Mouse (Mus musculus) embryonic facial prominence, embryonic 12.5 days (tissue): ENCODE data around the gene Hist2h2be. TPM values are rescaled to one million over a fixed set of nuclear protein-coding genes. Genes with fewer than 3 reads are reported as not detected.
A peak's percentile ranks its signal among the peaks of the same experiment; 100 is the strongest.
"Not testable (repeated sequence)": the region's sequence is repeated elsewhere in the genome, so short reads cannot be mapped to it uniquely, and the experiment has no call there.

ENCODE experiments used
- ATAC-seq: fragments of 200-750 bp; cut with Nextera tagmentation; 2 replicates; pipeline ENCODE4 v1.8.0; 2017; ENCODE audit not compliant: insufficient number of reproducible peaks, insufficient read depth, low FRiP score, low TSS enrichment
- H3K27ac ChIP-seq: fragments of 300-500 bp; sonication (generic); 2 replicates; pipeline ENCODE4 v1.5.1; 2016; ENCODE audit warnings: mild to moderate bottlenecking
- H3K27me3 ChIP-seq: fragments of 300-500 bp; sonication (generic); 2 replicates; pipeline ENCODE4 v1.6.1; 2016; ENCODE audit warnings: mild to moderate bottlenecking, moderate library complexity
- H3K36me3 ChIP-seq: fragments of 300-500 bp; sonication (generic); 2 replicates; pipeline ENCODE4 v1.6.1; 2016; ENCODE audit warnings: mild to moderate bottlenecking
- H3K4me1 ChIP-seq: fragments of 300-500 bp; sonication (generic); 2 replicates; pipeline ENCODE4 v1.6.1; 2016
- H3K4me2 ChIP-seq: fragments of 300-500 bp; sonication (generic); replicated peaks from 2 replicates; pipeline ENCODE4 v1.6.1; 2016; ENCODE audit warnings: mild to moderate bottlenecking, moderate library complexity
- H3K4me3 ChIP-seq: fragments of 300-500 bp; sonication (generic); 2 replicates; pipeline ENCODE4 v1.5.1; 2016; ENCODE audit warnings: mild to moderate bottlenecking
- H3K9ac ChIP-seq: fragments of 300-500 bp; sonication (generic); 2 replicates; pipeline ENCODE4 v1.6.1; 2016; ENCODE audit warnings: mild to moderate bottlenecking, moderate library complexity
- H3K9me3 ChIP-seq: fragments of 300-500 bp; sonication (generic); 2 replicates; pipeline ENCODE4 v1.6.1; 2016; ENCODE audit warnings: mild to moderate bottlenecking, moderate library complexity
- WGBS: fragments of 180-500 bp; shearing (Covaris S2); methylation state at CpG from one replicate; pipeline ENCODE4 v1.1.7; 2016; 5-methylcytosine and 5-hydroxymethylcytosine counted together
- polyA plus RNA-seq: library from polyadenylated mRNA; unstranded; fragments of >200 nt; fragmentation: Nextera tagmentation; extraction: Ambion mirVana; gene quantifications from 2 replicates; pipeline ENCODE4 v1.2.1, GENCODE M21; 2016

The Hist2h2be gene
- polyA plus RNA-seq, 1 experiment from 2014 or later = 11.7 TPM

DNA sequence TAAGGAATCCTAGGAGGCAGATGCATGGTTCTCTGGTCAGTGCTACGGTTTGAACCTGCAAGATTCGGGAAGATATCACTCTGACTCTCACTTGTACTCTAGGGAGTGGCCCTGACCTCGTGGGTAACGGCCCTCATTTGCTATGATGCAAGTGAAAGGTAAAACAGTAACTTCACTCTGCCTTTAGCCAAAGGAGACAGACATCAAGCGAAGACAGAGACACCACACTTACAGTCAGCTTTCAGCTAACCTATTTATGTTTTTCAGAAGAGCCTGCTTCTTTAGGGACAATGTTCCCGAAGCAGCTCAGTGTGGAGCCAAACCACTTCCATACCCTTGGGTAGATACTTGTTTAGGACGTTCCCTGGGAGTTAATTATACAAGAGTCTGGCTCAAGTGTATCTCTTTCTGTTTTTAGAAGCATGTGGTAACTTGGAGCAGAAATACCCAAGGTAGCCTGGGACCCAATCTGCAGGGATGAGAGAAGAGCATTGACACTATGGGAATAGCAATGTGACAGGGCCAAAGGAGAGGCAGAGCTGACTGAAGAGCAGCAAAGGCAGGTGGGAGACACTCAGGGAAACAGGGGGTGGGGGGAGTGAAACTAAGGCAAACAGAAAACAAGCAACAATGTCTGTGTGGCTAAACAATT is 23.1 kb downstream of the Hist2h2be start:
- no peak for ATAC-seq
- Histone ChIP-seq H3K4me2 (peak overlapping the region; percentile 49), H3K4me1 (peaks cover 28% of the 10 kb centered on the region), H3K9ac (peak overlapping the region; percentile 61), H3K9me3 (no peaks in the 10 kb centered on the region), H3K36me3 (no peaks in the 10 kb centered on the region), H3K27ac (peak overlapping the region; percentile 97), H3K4me3 (0 out of 2 replicates have a peak overlapping the region, but pooled peaks have one; percentile 40), H3K27me3 (no peaks in the 10 kb centered on the region)
- WGBS = 80% methylated on average over 7 of the region's 7 CpGs

DNA sequence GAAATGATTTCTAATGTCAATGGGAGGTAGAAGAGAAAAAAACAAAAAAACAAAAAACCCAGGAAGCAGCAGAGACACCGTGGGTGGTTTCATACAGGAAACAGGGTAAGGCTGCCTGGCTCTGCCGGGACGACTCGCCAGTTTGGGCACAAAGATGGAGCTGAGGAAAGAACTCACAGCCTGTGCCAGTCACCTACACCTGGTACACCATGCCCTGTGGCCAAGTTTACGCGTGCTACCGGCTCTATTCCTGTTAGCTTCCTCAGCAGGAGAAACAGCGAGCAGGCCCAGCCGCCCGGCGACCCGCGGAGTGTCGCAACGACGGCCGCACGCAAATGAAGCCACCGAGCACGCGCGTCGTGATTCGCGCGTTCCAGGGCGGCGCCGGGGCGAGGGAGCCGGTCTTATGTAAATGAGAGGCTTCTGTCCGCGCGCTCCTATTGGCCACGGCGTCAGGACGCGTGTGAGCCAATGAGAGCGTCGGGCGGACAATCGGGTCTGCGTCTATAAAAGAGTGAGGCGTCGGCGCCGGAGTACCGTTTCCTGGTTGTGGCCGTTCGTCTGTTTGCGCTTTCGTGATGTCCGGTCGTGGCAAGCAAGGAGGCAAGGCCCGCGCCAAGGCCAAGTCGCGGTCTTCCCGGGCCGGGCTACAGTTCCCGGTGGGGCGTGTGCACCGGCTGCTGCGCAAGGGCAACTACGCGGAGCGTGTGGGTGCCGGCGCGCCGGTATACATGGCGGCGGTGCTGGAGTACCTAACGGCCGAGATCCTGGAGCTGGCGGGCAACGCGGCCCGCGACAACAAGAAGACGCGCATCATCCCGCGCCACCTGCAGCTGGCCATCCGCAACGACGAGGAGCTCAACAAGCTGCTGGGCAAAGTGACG is 24.3 kb downstream of the Hist2h2be start, which contains the start of gene Hist2h2aa1:
Gene Hist2h2aa1 (plus strand): TSS at position 495 of the 884 bp plus-strand sequence.
- Histone ChIP-seq H3K27ac (peak within 1 kb of the TSS; percentile 97), H3K4me2 (peak within 1 kb of the TSS; percentile 49), H3K4me3 (peak within 1 kb of the TSS; percentile 40), H3K9ac (peak within 1 kb of the TSS; percentile 61), H3K4me1 (peaks cover 29% of the 10 kb centered on the region)
- ATAC-seq = peak; percentile 85
- H3K9me3 ChIP-seq, H3K27me3 ChIP-seq, H3K36me3 ChIP-seq: not testable (repeated sequence)
- WGBS = under 1% methylated on average over 38 of the region's 88 CpGs

DNA sequence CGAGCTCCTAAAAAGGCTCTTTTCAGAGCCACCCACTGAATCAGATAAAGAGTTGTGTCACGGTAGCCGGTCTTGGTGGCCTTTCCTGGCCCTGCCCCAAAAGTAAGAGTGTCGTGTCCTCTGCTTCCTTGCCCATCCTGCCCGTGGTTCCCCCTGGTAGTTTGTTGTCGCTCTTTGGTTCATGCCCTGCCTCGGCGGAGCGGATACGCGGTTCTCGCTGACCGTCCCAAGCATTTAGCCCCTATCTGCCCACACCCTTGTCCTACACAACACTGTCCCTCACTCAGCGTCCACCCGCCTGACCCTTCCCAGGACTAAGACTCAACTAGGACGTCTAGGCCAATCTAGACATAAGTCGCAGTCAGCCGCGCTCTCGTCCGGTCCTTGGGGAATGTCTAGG is 25.1 kb downstream of the Hist2h2be start:
- Histone ChIP-seq H3K4me1 (peaks cover 29% of the 10 kb centered on the region), H3K4me3 (peak overlapping the region; percentile 34), H3K27ac (peak overlapping the region; percentile 74; the same call in 1 of the 2 replicates)
- WGBS = under 1% methylated on average over 10 of the region's 21 CpGs
- not testable (repeated sequence) for H3K9me3 ChIP-seq, H3K27me3 ChIP-seq, H3K36me3 ChIP-seq, H3K4me2 ChIP-seq, H3K9ac ChIP-seq
- ATAC-seq = peak; percentile 12

DNA sequence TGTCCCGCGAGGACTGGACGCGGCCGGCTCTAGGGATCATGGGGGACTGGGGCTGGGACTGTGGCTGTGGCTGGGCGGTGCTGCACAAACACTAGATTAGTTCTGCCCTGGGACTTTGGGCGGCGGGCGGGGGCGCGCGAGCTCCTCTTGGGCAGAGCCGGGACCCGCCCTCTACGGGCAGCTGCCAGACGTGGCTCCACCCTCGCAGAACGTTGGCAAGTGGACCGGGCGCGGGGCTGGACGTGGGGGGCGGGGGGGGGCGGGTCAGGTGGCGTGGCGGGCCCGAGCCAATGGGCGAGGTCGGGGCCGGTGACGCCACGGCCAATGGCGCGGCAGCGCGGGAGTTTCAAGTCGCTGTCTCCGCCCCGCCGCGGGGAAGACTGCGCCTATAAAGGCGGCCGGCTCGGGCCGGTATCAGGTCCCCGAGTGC is 25.5 kb downstream of the Hist2h2be start, which contains the start of gene Hist2h3c1:
Gene Hist2h3c1 (plus strand): TSS at position 259 of the 430 bp plus-strand sequence.
- WGBS = no CpG with 5 or more reads among the region's 47 CpGs
- Histone ChIP-seq H3K9ac (peak within 1 kb of the TSS; percentile 52), H3K27ac (peak within 1 kb of the TSS; percentile 74), H3K4me1 (peaks cover 29% of the 10 kb centered on the region), H3K4me2 (peak within 1 kb of the TSS; percentile 50), H3K4me3 (peak within 1 kb of the TSS; percentile 39)
- not testable (repeated sequence) for H3K36me3 ChIP-seq, H3K9me3 ChIP-seq, H3K27me3 ChIP-seq
- peak; percentile 92 for ATAC-seq

DNA sequence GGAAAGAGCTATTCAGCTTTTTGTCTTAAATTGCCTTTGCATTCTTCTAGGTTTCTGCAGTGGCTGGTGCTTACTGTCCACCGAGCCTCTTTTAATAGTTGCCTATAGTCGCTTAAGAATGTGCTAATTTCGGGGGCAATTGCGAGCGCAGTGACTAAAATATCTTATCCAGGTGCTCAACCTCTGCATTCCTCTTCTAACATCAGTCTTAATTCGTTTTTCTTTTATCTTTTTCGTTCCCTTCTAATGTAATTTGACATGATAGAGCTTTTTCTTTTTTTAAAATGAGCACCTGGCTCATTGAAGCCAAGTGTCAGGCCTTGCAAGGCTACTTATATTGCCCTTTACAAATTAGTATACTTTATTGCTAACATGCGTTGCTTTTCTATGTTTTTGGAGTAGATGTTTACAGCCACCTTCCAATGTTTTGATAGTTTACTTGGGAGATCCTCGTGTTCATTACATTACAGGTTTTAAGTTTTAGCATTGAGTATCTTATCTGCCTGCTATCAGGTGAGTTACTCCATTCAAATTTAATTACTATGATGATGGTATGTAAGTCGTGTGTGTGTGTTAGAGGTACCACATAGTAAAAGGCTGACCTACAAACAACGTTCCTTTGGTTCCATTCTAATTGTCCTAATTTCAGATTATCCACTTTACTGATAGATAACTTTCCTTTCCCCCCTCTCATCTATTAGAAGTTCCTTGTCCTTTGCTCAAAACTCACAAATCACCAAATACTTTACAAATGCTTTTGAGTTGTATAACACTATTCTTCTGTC is 26.6 kb downstream of the Hist2h2be start:
- peaks cover 27% of the 10 kb centered on the region for H3K4me1 ChIP-seq
- H3K36me3 ChIP-seq = no peaks in the 10 kb centered on the region
- peak overlapping the region; percentile 50 for H3K4me2 ChIP-seq
- no peak for ATAC-seq
- 2% methylated on average over 11 of the region's 11 CpGs for WGBS
- no peaks in the 10 kb centered on the region for H3K9me3 ChIP-seq
- H3K9ac ChIP-seq = peak overlapping the region; percentile 52
- H3K27me3 ChIP-seq = no peaks in the 10 kb centered on the region
- peak overlapping the region; percentile 39 for H3K4me3 ChIP-seq
- H3K27ac ChIP-seq = peak overlapping the region; percentile 70

DNA sequence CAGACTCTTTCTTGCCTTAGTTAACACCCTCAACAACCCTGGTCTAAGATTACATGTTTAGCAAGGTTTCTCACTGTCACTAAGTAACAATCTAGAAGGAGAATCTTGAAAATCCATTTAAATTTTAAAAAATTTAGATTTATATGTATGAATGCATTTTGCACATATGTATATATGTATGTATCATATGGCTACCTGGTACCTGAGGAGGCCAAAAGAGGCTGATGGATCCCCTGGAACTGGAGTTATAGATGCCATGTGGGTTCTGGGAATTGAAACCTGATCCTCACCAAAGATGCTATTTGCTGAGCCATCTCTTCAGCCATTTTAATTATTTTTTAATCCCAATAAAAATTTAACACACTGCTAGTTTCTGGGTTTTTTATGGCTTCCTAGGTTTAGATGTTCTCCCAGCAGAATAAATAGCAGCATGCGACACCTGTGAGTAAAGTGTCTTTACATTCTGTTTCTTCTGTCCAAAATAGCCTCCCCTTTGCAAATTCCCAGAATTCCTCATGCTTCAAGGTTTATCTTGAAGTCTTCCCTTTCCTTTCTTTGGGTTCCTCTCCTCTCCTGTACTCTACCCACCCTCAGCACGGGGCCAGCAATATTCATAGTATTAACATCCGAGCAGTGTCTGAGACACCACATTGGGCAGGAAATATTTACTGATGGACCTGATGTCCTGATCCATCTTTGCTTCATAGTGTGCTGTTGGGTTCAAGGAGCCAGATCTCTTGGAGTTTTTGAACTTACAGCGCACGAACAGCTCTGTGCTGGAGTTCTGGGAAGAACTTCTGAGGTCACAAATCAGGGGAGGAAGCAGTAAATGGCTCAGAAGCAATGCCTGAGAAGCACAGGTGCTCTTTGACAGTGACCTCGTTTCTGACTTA is 27.5 kb downstream of the Hist2h2be start:
- H3K4me3 ChIP-seq = peak overlapping the region; percentile 39
- H3K9me3 ChIP-seq = no peaks in the 10 kb centered on the region
- peaks cover 27% of the 10 kb centered on the region for H3K4me1 ChIP-seq
- peak overlapping the region; percentile 52 for H3K9ac ChIP-seq
- peak overlapping the region; percentile 50 for H3K4me2 ChIP-seq
- peak overlapping the region; percentile 70 for H3K27ac ChIP-seq
- H3K36me3 ChIP-seq = no peaks in the 10 kb centered on the region
- H3K27me3 ChIP-seq = no peaks in the 10 kb centered on the region
- 54% methylated on average over 6 of the region's 6 CpGs for WGBS
- no peak for ATAC-seq

DNA sequence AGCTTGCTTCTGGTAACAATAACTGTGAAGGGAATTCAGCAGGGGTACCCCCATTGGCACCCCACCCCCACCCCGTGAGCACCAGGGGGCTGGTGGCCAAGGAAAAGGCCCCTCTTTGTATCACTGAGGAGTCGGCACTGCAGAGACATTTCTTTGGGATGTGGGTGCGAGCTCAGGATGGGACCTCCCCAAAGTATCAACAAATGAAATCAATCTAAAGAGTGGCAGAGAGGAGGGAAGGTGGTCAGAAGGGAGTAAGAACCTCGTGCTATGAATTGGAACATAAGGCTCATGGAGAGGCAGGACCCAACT is 28.1 kb downstream of the Hist2h2be start:
- peak overlapping the region; percentile 50 for H3K4me2 ChIP-seq
- H3K9ac ChIP-seq = 0 out of 2 replicates have a peak overlapping the region, but pooled peaks have one; percentile 15
- H3K4me1 ChIP-seq = peaks cover 24% of the 10 kb centered on the region
- no peaks in the 10 kb centered on the region for H3K36me3 ChIP-seq
- no peak for ATAC-seq
- 0 out of 2 replicates have a peak overlapping the region, but pooled peaks have one; percentile 63 for H3K27ac ChIP-seq
- WGBS = 55% methylated on average over 4 of the region's 4 CpGs
- no peaks in the 10 kb centered on the region for H3K9me3 ChIP-seq
- H3K27me3 ChIP-seq = no peaks in the 10 kb centered on the region
- peak overlapping the region; percentile 39; the same call in 1 of the 2 replicates for H3K4me3 ChIP-seq

DNA sequence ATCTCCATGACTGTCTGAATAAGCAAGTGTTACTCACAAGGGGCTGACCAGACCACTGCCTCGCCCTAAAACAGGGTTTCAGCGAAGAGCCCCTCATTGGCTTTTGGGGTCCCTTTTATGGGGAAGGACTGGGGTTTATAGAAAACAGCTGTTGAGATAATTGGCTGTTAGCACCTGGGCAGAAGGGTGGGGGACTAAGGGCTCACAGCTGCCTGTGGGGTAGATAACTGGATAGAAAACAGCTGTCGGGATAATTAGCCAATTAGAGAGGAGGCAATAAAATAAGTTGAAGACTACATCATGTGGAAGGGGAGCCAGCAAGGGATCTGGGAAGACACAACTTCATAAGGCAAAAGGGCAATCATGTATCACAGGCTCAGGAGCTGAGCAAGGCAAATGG is 30.0 kb downstream of the Hist2h2be start:
- no peak overlapping the region for H3K9ac ChIP-seq
- H3K27me3 ChIP-seq = no peaks in the 10 kb centered on the region
- H3K27ac ChIP-seq = no peak overlapping the region
- 55% methylated on average over 3 of the region's 3 CpGs for WGBS
- no peaks in the 10 kb centered on the region for H3K36me3 ChIP-seq
- ATAC-seq = no peak
- no peak overlapping the region for H3K4me2 ChIP-seq
- peaks cover 16% of the 10 kb centered on the region for H3K4me1 ChIP-seq
- no peaks in the 10 kb centered on the region for H3K9me3 ChIP-seq
- H3K4me3 ChIP-seq = no peak overlapping the region

DNA sequence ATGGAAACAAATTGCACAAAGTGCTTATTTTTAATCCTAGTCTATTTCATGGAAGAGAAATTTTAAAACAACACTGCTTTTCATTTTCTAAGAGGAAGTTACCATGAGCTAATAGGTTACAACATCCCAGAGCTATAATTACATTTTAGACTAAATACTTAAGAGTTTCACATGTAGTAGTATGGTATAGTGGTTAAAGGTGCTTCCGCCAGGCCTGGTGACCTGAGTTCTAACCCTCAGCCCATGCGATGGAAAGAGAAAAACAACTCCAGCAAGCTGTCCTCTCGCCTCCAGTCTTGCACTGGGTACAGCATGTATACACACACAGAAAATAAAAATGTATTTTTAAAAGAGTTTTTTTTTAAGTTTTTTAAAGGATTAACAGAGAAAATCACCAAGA is 30.9 kb downstream of the Hist2h2be start:
- H3K4me2 ChIP-seq = no peak overlapping the region
- WGBS = 92% methylated on average over 3 of the region's 3 CpGs
- H3K27me3 ChIP-seq = no peaks in the 10 kb centered on the region
- H3K36me3 ChIP-seq = no peaks in the 10 kb centered on the region
- H3K4me3 ChIP-seq = no peak overlapping the region
- no peak overlapping the region for H3K27ac ChIP-seq
- H3K9me3 ChIP-seq = no peaks in the 10 kb centered on the region
- ATAC-seq = no peak
- no peak overlapping the region for H3K9ac ChIP-seq
- peaks cover 16% of the 10 kb centered on the region for H3K4me1 ChIP-seq

DNA sequence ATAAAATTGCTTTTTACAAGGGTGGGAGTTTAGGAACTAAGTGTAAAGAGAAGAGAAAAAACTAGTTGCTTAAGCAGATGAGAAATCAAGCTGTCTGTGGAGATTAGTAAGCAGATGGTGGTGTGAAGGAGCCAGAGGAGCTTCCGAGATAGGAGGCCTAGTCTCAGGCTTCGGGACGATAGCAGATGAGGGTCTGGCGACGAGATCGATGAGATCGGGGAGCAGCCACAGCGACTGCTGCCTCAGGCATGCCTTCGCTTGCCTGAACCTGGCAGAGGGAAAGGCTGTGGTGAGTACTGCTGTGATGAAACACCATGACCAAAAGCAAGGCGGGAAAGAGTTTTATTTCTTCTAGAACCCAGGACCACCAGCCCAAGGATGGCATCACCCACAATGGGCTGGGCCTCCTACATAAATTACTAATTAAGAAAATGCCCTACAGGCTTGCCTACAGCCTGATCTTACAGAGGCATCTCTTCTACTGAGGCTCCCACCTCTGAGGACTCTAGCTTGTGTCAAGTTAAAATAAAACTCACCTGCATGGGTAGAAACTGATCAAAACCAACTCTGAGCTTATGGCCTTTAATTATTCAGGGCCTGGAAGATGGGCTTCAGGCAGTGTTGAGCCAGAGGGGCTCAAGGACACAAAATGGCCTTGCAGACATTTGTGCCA is 33.9 kb downstream of the Hist2h2be start:
- H3K36me3 ChIP-seq = no peaks in the 10 kb centered on the region
- no peak overlapping the region for H3K4me3 ChIP-seq
- no peak for ATAC-seq
- no peak overlapping the region for H3K9ac ChIP-seq
- no peak overlapping the region; the same call in 1 of the 2 replicates for H3K4me2 ChIP-seq
- H3K9me3 ChIP-seq = no peaks in the 10 kb centered on the region
- WGBS = 51% methylated on average over 10 of the region's 10 CpGs
- no peak overlapping the region for H3K27ac ChIP-seq
- no peaks in the 10 kb centered on the region for H3K27me3 ChIP-seq
- no peaks in the 10 kb centered on the region for H3K4me1 ChIP-seq
